7 mouse cellular contexts compared by ENCODE assay signal in the genomic region with DNA sequence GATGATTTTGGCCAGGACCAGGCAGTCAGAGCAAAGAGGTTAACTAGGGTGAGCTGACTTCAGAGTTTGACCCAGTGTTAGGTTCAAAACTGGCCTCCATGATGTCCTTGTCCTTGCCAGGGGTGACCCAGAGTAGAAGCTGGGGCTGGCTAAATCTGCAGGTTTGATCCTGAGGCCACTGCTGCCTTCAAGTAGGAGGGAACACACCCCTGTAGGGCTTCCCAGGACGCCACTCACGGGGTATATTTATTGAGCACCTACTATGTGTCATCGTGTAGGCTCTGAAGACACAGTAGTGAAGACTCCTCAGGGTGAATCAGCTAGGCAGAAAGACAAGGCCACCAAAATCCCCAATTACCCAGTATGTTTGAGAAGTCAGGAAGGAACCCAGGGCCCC. TPM values are rescaled to one million over a fixed set of nuclear protein-coding genes. Genes with fewer than 3 reads are reported as not detected.
DNase-seq lines count a peak whose midpoint lies in the region; ATAC-seq and TF ChIP-seq lines count a peak whose summit lies in the region.

No protein-coding gene starts in this region.

- peak overlapping the region; percentile 88; the same call in 1 of the 2 replicates for H3K4me3 ChIP-seq in testis, adult 2 months (ENCODE audit: control insufficient read depth, low read depth, low read length)
- H3K4me3 ChIP-seq in forebrain, embryonic 12.5 days (replicated peaks), result peak overlapping the region; percentile 55; the same call in 1 of the 2 replicates
- peak overlapping the region; percentile 73 for H3K4me3 ChIP-seq in liver, embryonic 11.5 days (ENCODE audit: low read depth, low read length)
- peak overlapping the region; percentile 64 for H3K4me3 ChIP-seq in stomach, postnatal 0 days (ENCODE audit: low read depth, low read length)

- no peaks in the 10 kb centered on the region for H3K27me3 ChIP-seq in testis, adult 2 months (ENCODE audit: control insufficient read depth, insufficient read depth, low read length)
- H3K27me3 ChIP-seq in forebrain, embryonic 12.5 days, result no peaks in the 10 kb centered on the region
- H3K27me3 ChIP-seq in liver, embryonic 11.5 days (replicated peaks; ENCODE audit: control insufficient read depth, insufficient read depth, low read length), result no peaks in the 10 kb centered on the region
- H3K27me3 ChIP-seq in stomach, postnatal 0 days (ENCODE audit: control insufficient read depth, insufficient read depth, low read length), result no peaks in the 10 kb centered on the region

- H3K27ac ChIP-seq in testis, adult 2 months (ENCODE audit: control insufficient read depth, insufficient read depth, low read depth, low read length), result no peak overlapping the region
- H3K27ac ChIP-seq in forebrain, embryonic 12.5 days, result no peak overlapping the region
- H3K27ac ChIP-seq in liver, embryonic 11.5 days (ENCODE audit: low read depth, low read length), result no peak overlapping the region
- peak overlapping the region; percentile 98 for H3K27ac ChIP-seq in stomach, postnatal 0 days (replicated peaks)

- TF ChIP-seq POLR2A in testis, adult 2 months (IDR thresholded peaks at IDR 0.05; ENCODE audit: control insufficient read depth, low read depth, low read length), result no peak

- TF ChIP-seq CTCF in testis, adult 2 months (IDR thresholded peaks at IDR 0.05; ENCODE audit: control insufficient read depth, insufficient read depth, insufficient replicate concordance, low read depth, low read length), result no peak
- TF ChIP-seq CTCF in stomach, postnatal 0 days (IDR thresholded peaks at IDR 0.05; ENCODE audit: low read depth), result no peak

- DNase-seq in testis, postnatal 14 days (ENCODE audit: low spot score), result no peak
- no peak for DNase-seq in liver, embryonic 11.5 days (ENCODE audit: low spot score)
- no peak for DNase-seq in stomach, postnatal 0 days (ENCODE audit: low spot score)
- no peak for DNase-seq in retina, embryonic 14.5 days (ENCODE audit: low spot score)
- DNase-seq in adrenal gland, adult 2 months, result no peak

- H3K9ac ChIP-seq in forebrain, embryonic 12.5 days, result peak overlapping the region; percentile 77; the same call in 1 of the 2 replicates
- H3K9ac ChIP-seq in liver, embryonic 11.5 days (ENCODE audit: low read depth, low read length), result no peak overlapping the region
- peak overlapping the region; percentile 94 for H3K9ac ChIP-seq in stomach, postnatal 0 days (ENCODE audit: low read length)

- no peaks in the 10 kb centered on the region for H3K9me3 ChIP-seq in forebrain, embryonic 12.5 days
- no peaks in the 10 kb centered on the region for H3K9me3 ChIP-seq in liver, embryonic 11.5 days (ENCODE audit: control insufficient read depth, low read length)
- no peaks in the 10 kb centered on the region for H3K9me3 ChIP-seq in stomach, postnatal 0 days (ENCODE audit: control insufficient read depth, low read length)

- no peak; the same call in 1 of the 2 replicates for ATAC-seq in forebrain, embryonic 12.5 days (ENCODE audit: low FRiP score)
- peak; percentile 26; the same call in 1 of the 2 replicates for ATAC-seq in liver, embryonic 11.5 days (replicated peaks; ENCODE audit: low FRiP score)
- ATAC-seq in stomach, postnatal 0 days (ENCODE audit: low FRiP score, low TSS enrichment), result 0 out of 2 replicates have a peak, but pooled peaks have one; percentile 13

- WGBS in forebrain, embryonic 12.5 days, result 57% methylated on average over 3 of the region's 3 CpGs
- 44% methylated on average over 3 of the region's 3 CpGs for WGBS in liver, embryonic 11.5 days
- WGBS in stomach, postnatal 0 days, result 62% methylated on average over 3 of the region's 3 CpGs

- H3K4me1 ChIP-seq in testis, adult 2 months (ENCODE audit: control insufficient read depth, insufficient read depth, low read length), result peaks cover 17% of the 10 kb centered on the region
- peaks cover 16% of the 10 kb centered on the region for H3K4me1 ChIP-seq in forebrain, embryonic 12.5 days
- peaks cover 9% of the 10 kb centered on the region for H3K4me1 ChIP-seq in liver, embryonic 11.5 days (replicated peaks; ENCODE audit: control insufficient read depth, insufficient read depth, low read length)
- H3K4me1 ChIP-seq in stomach, postnatal 0 days (replicated peaks; ENCODE audit: control insufficient read depth, insufficient read depth), result peaks cover 3% of the 10 kb centered on the region; the same call in 1 of the 2 replicates

- peak overlapping the region; percentile 95 for H3K4me2 ChIP-seq in forebrain, embryonic 12.5 days
- H3K4me2 ChIP-seq in liver, embryonic 11.5 days, result peak overlapping the region; percentile 88
- peak overlapping the region; percentile 92 for H3K4me2 ChIP-seq in stomach, postnatal 0 days (replicated peaks; ENCODE audit: low read depth)

- H3K36me3 ChIP-seq in testis, adult 2 months (ENCODE audit: control insufficient read depth, insufficient read depth, low read length), result no peaks in the 10 kb centered on the region
- H3K36me3 ChIP-seq in forebrain, embryonic 12.5 days (replicated peaks), result no peaks in the 10 kb centered on the region
- no peaks in the 10 kb centered on the region for H3K36me3 ChIP-seq in liver, embryonic 11.5 days (ENCODE audit: control insufficient read depth, insufficient read depth, low read length)
- no peaks in the 10 kb centered on the region for H3K36me3 ChIP-seq in stomach, postnatal 0 days (ENCODE audit: control insufficient read depth, insufficient read depth, low read length)

- no peak for TF ChIP-seq EP300 in stomach, postnatal 0 days (optimal IDR thresholded peaks at IDR 0.05)

RNA-seq across cellular contexts. Expression of a gene that starts 1.0 kb away (rescaled TPM):
- 3.3 and 3.4 TPM in 2 replicates for polyA plus RNA-seq in testis, adult 2 months (2012; rRNA removed)
- polyA plus RNA-seq in forebrain, embryonic 12.5 days (2016; fragmentation: Nextera tagmentation; extraction: Ambion mirVana), result 0.88 and 0.96 TPM in 2 replicates
- polyA plus RNA-seq in liver, embryonic 11.5 days (2014; fragmentation: Nextera tagmentation; extraction: Ambion mirVana), result 1.5 and 1.9 TPM in 2 replicates
- polyA plus RNA-seq in stomach, postnatal 0 days (2015; fragmentation: Nextera tagmentation; extraction: Ambion mirVana), result 10.3 and 10.8 TPM in 2 replicates
- 10 to 100 TPM; 13.2 to 17.0 TPM for total RNA-seq in adrenal gland, adult 2 months (2021)
- polyA plus RNA-seq in adrenal gland, adult 2 months (2012; rRNA removed), result 14.4 and 15.4 TPM in 2 replicates

RNA-seq across cellular contexts. Expression of a gene that starts 6.8 kb away (rescaled TPM):
- 0.46 TPM in 1 of 2 replicates, not detected in the other for polyA plus RNA-seq in testis, adult 2 months (2012; rRNA removed)
- not detected in 2 replicates for polyA plus RNA-seq in forebrain, embryonic 12.5 days (2016; fragmentation: Nextera tagmentation; extraction: Ambion mirVana)
- polyA plus RNA-seq in liver, embryonic 11.5 days (2014; fragmentation: Nextera tagmentation; extraction: Ambion mirVana), result not detected in 2 replicates
- 17.6 and 24.8 TPM in 2 replicates for polyA plus RNA-seq in stomach, postnatal 0 days (2015; fragmentation: Nextera tagmentation; extraction: Ambion mirVana)
- total RNA-seq in adrenal gland, adult 2 months (2021), result not detected
- polyA plus RNA-seq in adrenal gland, adult 2 months (2012; rRNA removed), result 0.10 TPM in 1 of 2 replicates, not detected in the other

RNA-seq across cellular contexts. Expression of a gene that starts 60.0 kb away (rescaled TPM):
- polyA plus RNA-seq in testis, adult 2 months (2012; rRNA removed), result 74.6 and 80.0 TPM in 2 replicates
- 3.5 and 4.0 TPM in 2 replicates for polyA plus RNA-seq in forebrain, embryonic 12.5 days (2016; fragmentation: Nextera tagmentation; extraction: Ambion mirVana)
- polyA plus RNA-seq in liver, embryonic 11.5 days (2014; fragmentation: Nextera tagmentation; extraction: Ambion mirVana), result 3.0 and 3.8 TPM in 2 replicates
- 2.4 and 2.6 TPM in 2 replicates for polyA plus RNA-seq in stomach, postnatal 0 days (2015; fragmentation: Nextera tagmentation; extraction: Ambion mirVana)
- 10 to 100 TPM in 1 of 2 experiments, 1 to 10 TPM in 1; 9.8 to 11.3 TPM for total RNA-seq in adrenal gland, adult 2 months (2021)
- 5.6 TPM in 2 replicates for polyA plus RNA-seq in adrenal gland, adult 2 months (2012; rRNA removed)

Comparison
In these comparisons a context has a peak if more than half of its experiments do, and no peak if none do; other contexts are left out.
1. RNA of a gene that starts 6.8 kb away (polyA plus RNA-seq): 17.6 to 24.8 TPM in stomach, postnatal 0 days; 0.10 TPM in adrenal gland, adult 2 months, not detected in liver, embryonic 11.5 days, 0.46 TPM in testis, adult 2 months and not detected in forebrain, embryonic 12.5 days; every median in the first group is over 10 times any median in the second.
2. RNA of a gene that starts 60.0 kb away (polyA plus RNA-seq): 74.6 to 80.0 TPM in testis, adult 2 months; 5.6 TPM in adrenal gland, adult 2 months, 3.5 to 4.0 TPM in forebrain, embryonic 12.5 days, 3.0 to 3.8 TPM in liver, embryonic 11.5 days and 2.4 to 2.6 TPM in stomach, postnatal 0 days; every median in the first group is over 10 times any median in the second.
3. Peak in every context shown above with its lines, with median percentiles within 50 percentile points of each other: H3K4me3 ChIP-seq and H3K4me2 ChIP-seq.